In genomic region chrX:11491676-11492391, GRCm38 (mm10) we compare ENCODE assay signal across 9 mouse cellular contexts.
DNase-seq lines count a peak whose midpoint lies in the region; ATAC-seq and TF ChIP-seq lines count a peak whose summit lies in the region.
"Had no signal": no experiment of that assay in that cellular context is flagged by ENCODE, and none has a peak within 500 bp of the region (broad histone marks: within the 10 kb centered on the region; RNA-seq: fewer than 3 reads in every experiment).

No protein-coding gene starts in this region.

- H3K9me3 ChIP-seq in kidney, postnatal 0 days (replicated peaks; ENCODE audit: low read length), result no peaks in the 10 kb centered on the region
- H3K9me3 ChIP-seq in embryonic facial prominence, embryonic 15.5 days (replicated peaks), result no peaks in the 10 kb centered on the region
- no peaks in the 10 kb centered on the region for H3K9me3 ChIP-seq in limb, embryonic 10.5 days (replicated peaks)
- no peaks in the 10 kb centered on the region for H3K9me3 ChIP-seq in neural tube, embryonic 15.5 days (replicated peaks)

- peak; percentile 14 for DNase-seq in kidney, postnatal 0 days (ENCODE audit: low spot score)
- no peak for DNase-seq in kidney, adult 9 months
- DNase-seq in limb, embryonic 10.5 days (ENCODE audit: low spot score), result peak; percentile 34
- DNase-seq in frontal cortex, postnatal 36 days (ENCODE audit: low spot score in 2 of 2), result no peak

- ATAC-seq in kidney, postnatal 0 days (replicated peaks; ENCODE audit: low FRiP score, low read depth), result no peak
- ATAC-seq in embryonic facial prominence, embryonic 15.5 days (ENCODE audit: insufficient number of reproducible peaks, low FRiP score, low TSS enrichment, low read depth), result no peak
- no peak for ATAC-seq in neural tube, embryonic 15.5 days (ENCODE audit: low FRiP score)
- ATAC-seq in granulocyte monocyte progenitor cell, adult 5-6 weeks (replicated peaks; ENCODE audit: poor library complexity, severe bottlenecking), result no peak
- no peak for ATAC-seq in erythroid progenitor cell, adult 5-6 weeks (replicated peaks; ENCODE audit: low FRiP score, poor library complexity, severe bottlenecking)

- H3K27ac ChIP-seq in kidney, postnatal 0 days, result no peak overlapping the region
- H3K27ac ChIP-seq in embryonic facial prominence, embryonic 15.5 days (replicated peaks), result no peak overlapping the region
- peak overlapping the region; percentile 19; the same call in 1 of the 2 replicates for H3K27ac ChIP-seq in limb, embryonic 10.5 days
- H3K27ac ChIP-seq in neural tube, embryonic 15.5 days (replicated peaks), result no peak overlapping the region

- H3K4me3 ChIP-seq in kidney, postnatal 0 days (replicated peaks; ENCODE audit: low read depth, low read length), result no peak overlapping the region
- no peak overlapping the region for H3K4me3 ChIP-seq in embryonic facial prominence, embryonic 15.5 days (replicated peaks)
- H3K4me3 ChIP-seq in limb, embryonic 10.5 days, result peak overlapping the region; percentile 36
- H3K4me3 ChIP-seq in neural tube, embryonic 15.5 days (replicated peaks), result no peak overlapping the region
- H3K4me3 ChIP-seq: erythroblast, embryonic 14.5 days had no signal

- TF ChIP-seq CTCF in kidney, postnatal 0 days (IDR thresholded peaks at IDR 0.05; ENCODE audit: low read depth), result no peak

- H3K4me2 ChIP-seq in kidney, postnatal 0 days (ENCODE audit: low read length), result peak overlapping the region; percentile 31; the same call in 1 of the 2 replicates
- H3K4me2 ChIP-seq in embryonic facial prominence, embryonic 15.5 days (replicated peaks), result peak overlapping the region; percentile 34; the same call in 1 of the 2 replicates
- peak overlapping the region; percentile 45 for H3K4me2 ChIP-seq in neural tube, embryonic 15.5 days

- no peak overlapping the region for H3K9ac ChIP-seq in kidney, postnatal 0 days (ENCODE audit: low read depth, low read length)
- no peak overlapping the region for H3K9ac ChIP-seq in embryonic facial prominence, embryonic 15.5 days
- H3K9ac ChIP-seq in neural tube, embryonic 15.5 days (replicated peaks), result no peak overlapping the region

- H3K36me3 ChIP-seq in kidney, postnatal 0 days (ENCODE audit: insufficient read depth, low read length), result no peaks in the 10 kb centered on the region
- no peaks in the 10 kb centered on the region for H3K36me3 ChIP-seq in embryonic facial prominence, embryonic 15.5 days
- no peaks in the 10 kb centered on the region for H3K36me3 ChIP-seq in limb, embryonic 10.5 days
- no peaks in the 10 kb centered on the region for H3K36me3 ChIP-seq in neural tube, embryonic 15.5 days

- H3K27me3 ChIP-seq in kidney, postnatal 0 days (ENCODE audit: insufficient read depth, low read length), result peaks cover 4% of the 10 kb centered on the region; the same call in 1 of the 2 replicates
- H3K27me3 ChIP-seq in embryonic facial prominence, embryonic 15.5 days, result no peaks in the 10 kb centered on the region
- H3K27me3 ChIP-seq in limb, embryonic 10.5 days (ENCODE audit: low read depth, poor library complexity, severe bottlenecking), result peaks cover 99% of the 10 kb centered on the region
- no peaks in the 10 kb centered on the region; the same call in 1 of the 2 replicates for H3K27me3 ChIP-seq in neural tube, embryonic 15.5 days (replicated peaks)

- H3K4me1 ChIP-seq in kidney, postnatal 0 days (replicated peaks; ENCODE audit: insufficient read depth, low read length), result no peaks in the 10 kb centered on the region
- H3K4me1 ChIP-seq in embryonic facial prominence, embryonic 15.5 days, result peaks cover 17% of the 10 kb centered on the region
- H3K4me1 ChIP-seq in limb, embryonic 10.5 days, result peaks cover 31% of the 10 kb centered on the region
- H3K4me1 ChIP-seq in neural tube, embryonic 15.5 days, result peaks cover 27% of the 10 kb centered on the region

- WGBS in kidney, postnatal 0 days, result 38% methylated on average over 31 of the region's 32 CpGs
- WGBS in embryonic facial prominence, embryonic 15.5 days, result 29% methylated on average over 30 of the region's 32 CpGs
- 17% methylated on average over 31 of the region's 32 CpGs for WGBS in limb, embryonic 10.5 days
- 26% methylated on average over 30 of the region's 32 CpGs for WGBS in neural tube, embryonic 15.5 days

Comparison
In these comparisons a context has a peak if more than half of its experiments do, and no peak if none do; other contexts are left out.
1. DNase-seq: peak in kidney, postnatal 0 days (single experiment) and limb, embryonic 10.5 days (single experiment); none in kidney, adult 9 months (single experiment) and frontal cortex, postnatal 36 days (0 of 2).
2. Peak in every context shown above with its lines, with median percentiles within 50 percentile points of each other: H3K4me2 ChIP-seq.